Mouse (Mus musculus): ENCODE data around the gene Zfp54.
"Not testable (repeated sequence)": the region's sequence is repeated elsewhere in the genome, so short reads cannot be mapped to it uniquely, and the experiment has no call there.

Zfp54 gene

DNA sequence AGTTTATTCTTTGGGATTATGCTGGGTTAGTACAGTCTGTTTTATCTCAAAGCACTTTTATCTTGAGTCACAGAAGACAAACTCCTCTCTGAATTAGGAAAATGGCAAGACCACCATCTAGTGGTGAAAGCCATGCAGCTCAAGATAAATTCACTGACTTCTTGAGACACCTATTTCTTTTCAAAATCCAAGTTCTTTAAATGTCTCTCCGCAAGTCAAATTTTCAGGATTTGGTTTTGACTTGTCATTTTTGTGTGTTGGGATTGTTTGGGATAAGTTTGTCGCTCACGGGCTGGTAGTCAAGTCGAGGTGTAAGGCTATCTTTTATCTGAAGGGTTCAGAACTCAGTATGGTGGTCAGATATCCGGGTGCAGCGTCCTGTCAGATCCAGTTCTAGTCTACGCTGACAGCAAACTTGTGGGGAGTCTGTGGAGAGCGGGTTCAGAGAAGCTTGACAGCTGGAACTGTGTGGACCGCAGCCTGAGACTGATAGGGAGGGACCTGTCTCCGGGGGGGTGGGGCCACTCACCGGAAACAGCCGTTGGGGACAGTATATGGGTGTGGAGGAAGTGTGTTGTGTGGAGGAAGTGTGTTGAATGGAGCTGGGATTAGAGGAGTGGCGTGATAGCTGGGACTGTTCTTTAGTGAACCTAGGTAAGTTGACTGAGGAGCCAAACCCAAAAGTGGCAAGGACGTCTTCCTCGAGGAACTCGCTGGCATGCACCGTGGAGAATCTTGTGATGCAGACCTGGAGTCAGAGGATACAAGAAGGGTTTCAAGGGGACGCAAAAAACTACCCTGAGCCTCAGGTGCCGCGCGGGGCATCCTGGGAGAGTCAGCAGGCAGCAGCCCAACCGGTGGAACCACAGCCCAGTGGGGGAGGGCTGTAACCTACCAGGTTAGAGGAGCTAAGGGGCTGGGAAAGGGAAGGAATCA, at the start of gene Zfp54:
TSS of gene Zfp54 (plus strand) at position 564 of the 936 bp plus-strand sequence.
- peak; percentile 58 for DNase-seq (ENCODE audit: low spot score)

DNA sequence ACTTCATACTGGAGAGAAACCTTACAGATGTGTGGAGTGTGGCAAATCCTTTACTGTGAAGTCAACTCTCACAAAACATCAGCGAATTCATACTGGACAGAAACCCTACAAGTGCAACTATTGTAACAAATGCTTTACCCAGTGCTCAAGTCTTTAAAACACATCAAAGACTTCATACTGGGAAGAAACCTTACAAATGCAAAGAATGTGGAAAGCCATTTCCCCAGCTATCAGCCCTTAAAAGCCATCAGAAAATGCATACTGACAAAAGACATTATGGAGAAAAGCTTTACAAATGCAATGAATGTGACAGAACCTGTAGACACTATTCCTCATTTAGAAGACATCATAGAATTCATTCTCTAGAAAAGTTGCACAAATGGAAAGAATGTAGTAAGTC, 47.7 kb upstream of the Zfp54 start:
- no peak for DNase-seq (ENCODE audit: low spot score)

DNA sequence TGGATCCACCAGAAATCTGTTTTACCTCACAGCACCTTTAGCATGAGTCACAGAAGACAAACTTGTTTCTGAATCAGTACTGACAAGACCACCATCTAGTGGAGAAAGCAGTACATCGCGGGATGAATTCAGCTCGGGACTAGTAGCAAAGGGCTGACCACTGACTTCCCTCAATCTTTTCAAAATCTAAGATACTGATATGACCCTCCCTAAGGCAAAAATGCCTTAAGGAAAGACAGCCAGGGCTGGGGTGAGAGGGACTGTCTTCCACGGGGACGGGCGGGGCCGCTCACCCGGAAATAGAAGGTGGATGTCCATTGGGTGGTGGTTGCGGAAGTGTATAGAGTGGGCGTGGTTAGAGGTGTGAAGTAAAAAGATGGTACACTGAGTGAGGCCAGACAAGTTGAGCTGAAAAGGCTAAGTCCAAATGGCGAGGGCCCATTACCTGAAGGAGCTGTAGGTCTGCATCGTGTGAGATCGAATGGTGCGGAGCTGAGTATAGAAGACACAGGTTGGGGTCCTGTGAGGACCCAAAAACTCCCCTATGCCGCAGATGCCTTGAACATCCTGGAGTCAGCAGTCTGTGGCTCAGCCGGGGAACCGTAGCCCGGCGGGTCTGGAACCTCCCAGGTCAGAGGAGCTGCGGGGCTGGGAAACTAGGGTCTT, 39.5 kb upstream of the Zfp54 start, which contains the start of gene Zfp677:
TSS of gene Zfp677 (plus strand) at position 358 of the 666 bp plus-strand sequence.
- DNase-seq (ENCODE audit: low spot score) = peak; percentile 73

DNA sequence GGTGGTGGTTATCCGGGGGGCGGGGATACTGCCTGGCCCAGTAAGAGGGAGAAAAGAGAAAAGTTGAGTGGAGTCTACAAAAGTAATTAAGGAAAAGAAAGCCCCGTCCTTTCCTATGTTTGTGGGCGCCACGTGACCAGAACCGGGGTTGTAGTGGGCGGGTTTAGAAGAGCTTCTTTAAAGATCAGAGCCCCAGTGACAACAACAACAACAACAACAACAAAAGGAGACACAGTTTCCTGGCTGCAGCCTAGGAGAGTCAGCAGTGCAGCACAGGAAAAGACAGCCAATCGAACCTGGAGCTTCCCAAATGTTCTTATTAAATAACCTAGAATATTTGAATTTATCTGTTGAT, 39.0 kb upstream of the Zfp54 start:
- DNase-seq (ENCODE audit: low spot score) = no peak

DNA sequence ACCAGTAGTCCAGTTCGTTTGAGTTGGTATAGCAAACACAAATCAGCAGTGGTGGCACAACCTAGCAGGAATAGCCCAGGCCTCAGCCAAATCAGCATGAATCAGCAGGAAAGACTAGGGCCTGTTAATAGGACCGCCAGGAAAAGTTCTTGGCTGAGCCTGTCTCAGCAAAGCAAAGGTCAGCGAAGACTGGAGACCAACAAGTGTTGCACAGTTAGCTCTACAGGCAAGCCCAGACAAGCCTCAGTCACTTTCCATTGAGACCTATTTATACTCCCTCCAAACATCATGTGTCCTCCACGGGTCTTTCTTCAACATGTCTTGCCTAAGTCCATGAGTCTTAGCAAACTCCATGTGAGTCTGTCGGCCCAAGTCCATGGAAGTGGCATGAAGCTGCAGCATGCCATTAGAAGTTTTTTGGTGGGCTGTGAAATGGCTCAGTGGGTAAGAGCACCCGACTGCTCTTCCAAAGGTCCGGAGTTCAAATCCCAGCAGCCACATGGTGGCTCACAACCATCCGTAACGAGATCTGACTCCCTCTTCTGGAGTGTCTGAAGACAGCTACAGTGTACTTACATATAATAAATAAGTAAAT, 15.9 kb downstream of the Zfp54 start:
- not testable (repeated sequence) for DNase-seq (ENCODE audit: low spot score)

DNA sequence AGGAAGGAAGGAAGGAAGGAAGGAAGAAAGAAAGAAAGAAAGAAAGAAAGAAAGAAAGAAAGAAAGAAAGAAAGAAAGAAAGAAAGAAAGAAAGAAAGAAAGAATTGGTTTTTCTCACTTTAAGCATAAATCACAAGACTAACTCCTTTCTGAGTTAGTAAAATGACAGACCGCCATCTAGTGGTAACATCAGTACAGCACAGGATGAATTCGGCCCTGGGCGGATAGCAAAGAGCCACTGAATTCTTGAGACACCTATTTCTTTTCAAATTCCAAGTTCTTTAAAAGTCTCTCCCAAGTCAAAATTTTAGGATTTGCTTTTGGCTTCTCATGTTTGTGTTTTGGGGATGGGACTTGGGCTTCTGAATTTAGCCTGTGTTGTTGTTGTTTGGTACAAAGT, 26.6 kb downstream of the Zfp54 start:
- peak; percentile 65 for DNase-seq (ENCODE audit: low spot score)

DNA sequence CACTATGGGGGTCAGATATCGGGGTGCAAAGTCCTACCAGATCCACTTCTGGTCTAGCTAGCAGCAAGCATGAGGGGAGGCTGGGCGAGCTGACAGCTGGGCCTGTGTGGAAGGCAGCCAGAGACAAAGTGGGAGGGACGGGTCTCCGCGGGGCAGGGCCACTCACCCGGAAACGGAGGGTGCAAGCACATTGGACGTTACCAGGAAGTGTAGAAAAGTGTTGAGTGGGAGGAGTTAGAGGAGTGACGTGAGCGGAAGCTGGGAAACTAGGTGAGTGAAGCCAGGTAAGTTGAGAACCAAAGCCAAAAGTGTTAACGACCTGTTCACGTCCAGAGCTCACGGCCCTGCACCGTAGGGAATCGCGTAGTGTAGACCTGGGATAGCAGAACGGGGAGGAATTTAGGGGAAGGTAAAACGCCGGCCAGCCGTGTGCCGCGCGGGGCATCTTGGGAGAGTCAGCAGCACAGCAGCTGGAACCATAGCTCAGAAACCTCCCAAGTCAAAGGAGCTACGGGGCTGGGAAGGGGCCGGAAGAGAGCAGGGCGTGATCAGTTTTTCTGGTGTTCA, 27.2 kb downstream of the Zfp54 start, which contains the start of gene Zfp51:
TSS of gene Zfp51 (plus strand) at position 237 of the 567 bp plus-strand sequence.
- peak; percentile 87 for DNase-seq (ENCODE audit: low spot score)

DNA sequence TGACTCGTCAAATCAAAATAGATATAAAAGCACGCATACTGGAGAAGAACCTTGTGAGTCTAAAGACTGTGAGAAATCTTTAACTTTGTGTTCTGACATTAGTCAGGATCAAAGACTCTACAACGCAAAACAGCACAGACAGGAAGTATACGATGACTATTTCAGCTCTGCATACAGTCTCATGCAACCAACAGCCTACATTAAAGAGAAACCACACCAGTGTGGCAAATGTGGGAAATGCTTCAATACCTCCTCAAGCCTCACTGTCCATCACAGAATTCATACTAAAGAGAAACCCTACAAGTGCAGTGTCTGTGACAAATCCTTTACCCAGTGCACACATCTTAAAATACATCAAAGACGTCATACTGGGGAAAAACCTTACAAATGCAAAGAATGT, 40.5 kb downstream of the Zfp54 start:
- DNase-seq (ENCODE audit: low spot score) = no peak

DNA sequence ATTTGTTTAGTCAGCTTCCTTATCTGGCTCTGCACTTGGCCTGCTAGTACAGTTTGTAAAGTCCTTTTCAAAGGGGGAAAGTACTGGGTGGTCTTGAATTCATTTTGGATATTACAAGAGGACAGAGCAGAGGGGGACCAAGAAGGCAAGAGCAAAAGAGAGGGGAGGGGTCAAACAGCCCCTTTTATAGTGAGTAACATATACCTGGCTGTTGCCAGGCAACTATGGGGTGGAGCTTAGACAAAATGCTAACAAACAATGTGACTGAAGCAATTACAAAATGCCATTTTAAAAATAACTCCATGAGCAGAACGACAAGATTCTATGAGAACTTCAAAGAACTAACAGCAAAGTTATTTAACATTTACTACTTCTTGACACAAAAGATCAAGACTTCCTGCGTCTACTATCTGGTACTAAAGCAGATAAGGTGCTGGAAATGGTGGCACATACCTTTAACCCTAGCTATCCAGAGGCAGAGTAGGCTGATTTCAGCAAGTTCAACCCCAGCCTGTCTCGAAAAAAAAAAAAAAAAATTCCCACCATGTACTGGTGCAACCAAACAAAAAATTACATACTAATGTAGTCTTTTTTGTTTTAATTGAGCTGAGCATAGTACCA, 49.1 kb downstream of the Zfp54 start:
- DNase-seq (ENCODE audit: low spot score) = no peak

DNA sequence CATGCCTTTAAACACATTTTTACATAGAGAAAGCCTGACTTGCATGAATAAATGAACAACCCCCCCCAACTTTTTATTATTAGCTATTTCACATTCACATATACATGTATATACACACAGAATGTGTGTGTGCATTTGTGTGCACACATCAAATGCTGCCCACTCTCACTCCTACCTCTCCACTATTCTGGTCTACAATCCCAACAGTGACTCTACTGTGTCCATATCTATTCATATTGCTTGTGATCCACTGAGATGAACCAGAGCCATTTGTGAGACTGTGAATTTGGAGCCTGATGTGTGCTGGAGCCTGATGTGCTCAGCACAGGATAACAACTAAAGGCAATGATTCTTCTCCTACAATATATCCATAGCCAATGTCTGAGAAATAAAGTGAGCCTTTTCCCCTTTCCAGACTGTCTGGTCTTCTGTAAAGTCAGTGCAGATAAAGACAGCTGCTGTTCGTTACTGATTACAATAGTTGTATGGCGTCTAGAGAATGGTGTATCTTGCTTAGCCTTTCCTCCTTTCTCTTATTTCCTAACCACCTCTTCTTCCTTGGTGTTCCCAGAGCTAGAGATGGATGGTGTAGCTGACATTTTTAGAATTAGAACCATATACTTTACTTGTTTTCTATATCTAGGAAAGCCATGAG, 49.8 kb downstream of the Zfp54 start:
- DNase-seq (ENCODE audit: low spot score) = no peak

DNA sequence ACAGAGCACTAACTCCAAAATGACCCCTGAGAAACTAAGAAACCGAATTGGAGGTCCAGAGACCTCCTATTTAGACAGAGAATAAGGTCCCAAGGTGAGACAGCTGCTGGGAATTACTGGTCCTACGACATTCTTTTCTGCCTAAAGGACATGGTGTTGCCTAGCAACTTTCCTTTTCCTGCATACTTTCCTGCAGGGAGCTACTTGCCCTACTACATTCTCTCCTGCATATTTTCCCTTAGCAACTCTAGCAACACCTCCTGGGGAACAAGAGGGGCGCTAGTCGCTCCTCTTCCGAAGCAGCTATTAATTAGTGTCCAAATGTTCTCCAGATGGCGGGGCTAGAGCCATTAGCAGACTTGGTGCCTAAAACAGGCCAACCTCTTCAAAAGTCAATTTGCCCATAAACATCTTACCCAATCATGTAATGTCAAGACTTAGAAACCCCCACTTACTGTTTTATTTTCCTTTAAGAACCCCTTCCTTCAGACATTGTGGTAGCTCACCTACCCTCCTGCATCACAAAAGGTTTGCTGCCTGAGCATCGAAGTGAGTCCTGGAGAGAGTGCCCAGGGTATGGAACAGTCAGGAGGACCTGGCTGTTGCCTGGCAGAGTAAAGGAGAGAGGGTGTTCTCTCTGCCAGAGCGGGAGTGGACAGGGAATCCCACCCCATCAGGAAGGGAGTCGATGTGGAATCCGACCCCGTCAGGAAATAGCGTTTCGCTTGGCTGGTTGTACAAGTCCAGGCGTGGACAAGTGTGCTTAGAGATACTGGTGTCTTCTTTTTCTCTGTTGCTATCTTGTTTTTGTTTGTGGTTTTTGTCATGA, 50.5 kb downstream of the Zfp54 start:
- DNase-seq (ENCODE audit: low spot score) = no peak

DNA sequence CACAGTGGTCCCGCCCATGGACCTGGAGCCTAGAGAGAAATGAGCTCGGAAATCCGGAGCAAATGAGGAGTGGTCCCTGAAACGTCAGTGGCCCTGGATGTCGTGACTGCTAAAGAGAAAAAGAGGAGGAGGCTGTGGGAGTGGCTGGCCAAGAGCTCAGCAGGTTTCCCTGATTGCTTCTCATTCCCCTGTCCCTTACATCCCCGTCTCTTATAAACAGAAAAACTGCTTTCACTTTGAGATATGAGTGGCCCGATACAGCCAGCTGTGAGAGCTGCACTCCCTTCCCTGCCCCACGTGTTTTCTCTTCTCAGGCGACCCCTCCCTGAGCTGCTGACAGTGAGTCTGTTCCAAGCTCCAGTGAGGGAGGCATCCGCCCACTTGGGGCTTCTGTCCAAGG, 51.7 kb downstream of the Zfp54 start:
- DNase-seq (ENCODE audit: low spot score) = not testable (repeated sequence)

DNA sequence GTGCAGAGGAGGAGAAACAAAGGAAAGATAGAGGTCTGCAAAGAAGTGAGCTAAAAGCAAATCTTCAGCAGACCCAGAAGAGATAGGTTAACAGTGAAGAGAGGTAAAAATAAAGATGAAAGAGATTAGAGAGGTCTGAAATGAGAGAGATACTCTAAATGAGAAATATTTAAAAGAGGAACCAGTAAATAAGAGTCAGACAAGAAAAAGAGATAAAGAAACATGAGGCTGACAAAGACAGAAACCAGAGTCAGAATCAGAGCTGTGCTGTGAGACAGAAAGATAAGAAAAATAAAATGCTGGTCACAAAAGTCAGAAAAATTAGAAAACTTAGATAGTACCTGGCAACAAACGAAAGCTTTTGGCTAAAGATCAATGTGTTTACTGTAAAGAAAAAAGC, 52.3 kb downstream of the Zfp54 start:
- not testable (repeated sequence) for DNase-seq (ENCODE audit: low spot score)

DNA sequence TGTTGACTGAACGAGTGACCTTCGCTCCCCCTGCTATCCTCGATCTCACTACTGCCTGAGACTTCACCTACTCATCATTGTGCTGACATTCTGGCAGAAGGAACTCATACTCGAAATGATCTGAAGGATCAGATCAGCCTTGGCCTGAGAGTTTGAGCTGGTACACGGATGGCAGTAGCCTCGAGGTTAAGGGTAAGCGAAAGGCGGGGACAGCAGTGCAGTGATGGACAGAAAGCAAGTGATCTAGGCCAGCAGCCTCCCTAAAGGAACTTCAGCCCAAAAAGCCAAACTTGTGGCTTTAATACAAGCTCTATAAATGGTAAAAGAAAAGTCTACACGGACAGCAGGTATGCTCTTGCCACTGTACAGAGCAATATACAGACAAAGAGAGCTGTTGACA, 53.3 kb downstream of the Zfp54 start:
- not testable (repeated sequence) for DNase-seq (ENCODE audit: low spot score)

DNA sequence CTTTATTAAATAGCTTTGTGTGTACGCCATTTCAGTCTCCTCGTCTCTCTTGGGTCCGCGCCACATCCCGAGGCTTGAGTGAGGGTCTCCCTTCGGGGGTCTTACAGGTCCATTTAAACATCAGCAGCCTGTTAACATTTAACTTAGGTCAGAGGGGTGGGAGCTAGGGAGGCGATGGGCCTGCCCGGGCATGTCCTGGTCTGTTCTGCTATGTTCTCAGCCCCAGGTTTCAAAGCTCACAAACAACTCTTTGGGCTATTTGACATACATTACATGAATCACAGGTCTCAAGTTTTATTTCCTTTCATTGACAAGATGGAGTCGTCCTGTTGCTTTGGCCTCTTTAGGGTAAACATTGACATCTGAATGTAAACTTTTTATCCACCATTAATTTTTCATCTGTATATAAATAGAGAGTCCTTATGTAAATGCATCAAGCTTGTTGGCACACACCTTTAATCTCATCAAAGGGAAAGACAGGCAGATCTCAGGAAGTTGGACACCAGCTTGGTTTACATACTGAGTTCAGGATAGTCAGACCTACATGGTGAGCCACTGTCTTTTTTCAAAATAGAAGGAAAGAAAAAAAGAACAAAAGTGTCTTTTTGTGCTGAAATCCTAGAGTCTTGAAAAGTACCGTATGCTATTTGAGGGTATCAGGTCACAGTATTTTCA, 55.2 kb downstream of the Zfp54 start:
- not testable (repeated sequence) for DNase-seq (ENCODE audit: low spot score)
